Mouse (Mus musculus) urinary bladder, postnatal 4 days (tissue): ENCODE data around the gene Mical2.
A peak's percentile ranks its signal among the peaks of the same experiment; 100 is the strongest.

ENCODE experiments used
- DNase-seq, 2 experiments: peaks; one replicate each; pipeline ENCODE4 v3.0.0; 2021 to 2022; ENCODE audit warnings: low spot score in 2 of 2

Mical2 gene

DNA sequence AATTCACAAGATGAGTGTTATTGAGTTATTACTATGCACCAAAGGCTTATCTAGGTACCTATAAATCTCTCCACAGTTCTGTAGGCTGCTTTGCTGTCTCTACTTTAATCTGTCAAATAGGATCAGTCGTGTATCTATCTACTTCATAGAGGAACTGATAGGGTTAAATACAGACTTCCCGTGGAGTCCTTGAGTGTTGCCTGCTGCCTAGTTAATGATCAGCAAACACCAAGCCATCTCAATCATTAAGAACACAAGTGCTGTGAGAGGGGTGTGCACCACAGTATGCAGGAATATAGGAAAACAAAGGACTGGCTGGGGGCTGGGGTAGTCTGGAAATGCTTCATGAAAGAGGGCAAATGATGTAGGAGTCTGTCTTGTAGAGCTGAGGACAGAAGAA is 50.2 kb downstream of the Mical2 start:
- no peak for DNase-seq

DNA sequence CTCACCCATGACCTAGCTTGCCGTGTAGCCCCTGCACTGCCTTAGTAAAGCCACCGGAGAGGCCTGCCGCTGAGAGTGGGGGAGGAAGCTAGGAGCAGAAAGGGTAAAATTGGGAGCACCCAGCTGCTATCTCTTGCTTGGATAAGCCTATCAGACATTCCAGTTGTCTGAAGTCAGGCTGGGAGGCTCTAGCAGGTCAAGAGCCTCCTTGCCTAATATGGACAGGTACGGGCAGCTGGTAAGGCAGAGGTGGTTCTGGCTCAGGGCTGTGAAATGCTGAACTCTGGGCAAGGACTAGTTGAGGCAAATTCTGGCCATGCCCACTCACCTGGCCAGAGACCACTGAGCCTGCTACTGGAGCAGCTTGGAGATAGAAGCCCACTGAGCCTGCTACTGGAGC is 51.2 kb downstream of the Mical2 start:
- no peak for DNase-seq

DNA sequence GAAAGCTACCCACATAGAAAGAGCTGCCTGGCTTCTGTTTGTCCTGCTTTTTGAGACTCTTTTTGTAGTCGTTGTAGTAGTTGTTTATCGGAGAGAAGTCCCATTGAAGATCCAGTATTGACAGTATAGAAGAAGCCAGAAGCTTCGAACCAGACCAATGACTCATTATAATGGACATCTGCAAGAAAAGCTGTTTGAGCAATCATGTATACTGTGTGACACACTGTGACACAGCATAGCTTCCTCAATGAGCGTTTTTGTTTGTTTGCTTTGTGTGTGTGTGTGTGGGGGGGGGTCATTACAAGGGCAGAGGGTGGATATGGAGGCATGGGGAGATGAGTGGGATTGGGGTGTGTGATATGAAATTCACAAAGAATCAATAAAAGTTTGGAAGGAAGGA is 53.0 kb downstream of the Mical2 start:
- DNase-seq: no peak

DNA sequence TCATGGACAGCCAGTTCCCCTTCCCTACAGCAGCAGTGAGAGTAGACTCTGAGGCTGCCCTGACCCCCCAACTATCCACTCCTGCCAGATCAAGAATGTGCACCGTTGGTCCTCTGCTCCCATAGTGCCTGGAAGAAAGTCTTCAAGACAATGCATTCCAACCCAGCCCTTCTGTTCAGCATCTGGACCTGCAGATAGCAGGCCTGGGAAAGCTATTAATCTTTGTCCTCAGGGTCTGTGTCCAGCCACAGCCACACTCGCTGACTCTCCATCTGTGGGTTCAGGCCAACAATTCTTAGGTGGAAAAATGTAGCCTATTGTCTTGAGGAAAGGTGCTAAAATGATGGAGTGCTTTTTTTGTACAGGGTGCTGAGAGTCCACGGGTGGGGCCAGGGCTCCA is 54.8 kb downstream of the Mical2 start:
- DNase-seq: no peak

DNA sequence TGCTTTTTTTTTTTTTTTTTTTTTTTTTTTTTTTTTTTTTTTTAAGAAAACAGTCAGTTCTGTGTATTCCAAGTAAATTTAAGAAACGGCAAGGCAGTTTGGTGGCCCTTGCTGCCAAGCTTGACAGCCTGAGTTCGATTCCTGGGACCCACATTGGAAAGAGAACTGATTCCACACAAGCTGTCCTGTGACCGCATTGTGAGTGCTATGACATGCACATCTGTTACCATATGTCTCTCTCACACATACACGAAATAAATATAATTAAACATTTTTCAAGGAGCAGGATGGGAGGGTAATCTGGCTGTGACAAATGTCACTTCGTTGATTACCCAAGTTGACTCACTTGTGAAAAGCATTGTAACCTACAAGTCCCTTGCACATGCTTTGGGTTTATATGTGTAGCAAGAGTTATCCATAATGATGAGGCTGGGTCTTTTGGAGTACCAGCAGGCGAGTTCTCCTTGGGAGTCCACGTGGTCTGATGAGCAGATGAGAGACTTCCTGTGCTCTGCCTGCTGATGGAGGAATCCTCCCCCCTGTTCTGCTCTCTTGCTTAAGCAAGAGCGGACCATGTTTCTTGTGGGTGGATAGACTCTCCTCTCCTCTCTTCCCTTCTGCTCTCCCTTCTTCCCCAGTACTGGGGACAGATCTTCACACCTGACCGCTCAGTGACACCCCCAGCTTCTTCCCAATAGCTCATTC is 58.1 kb downstream of the Mical2 start:
- DNase-seq: no peak

DNA sequence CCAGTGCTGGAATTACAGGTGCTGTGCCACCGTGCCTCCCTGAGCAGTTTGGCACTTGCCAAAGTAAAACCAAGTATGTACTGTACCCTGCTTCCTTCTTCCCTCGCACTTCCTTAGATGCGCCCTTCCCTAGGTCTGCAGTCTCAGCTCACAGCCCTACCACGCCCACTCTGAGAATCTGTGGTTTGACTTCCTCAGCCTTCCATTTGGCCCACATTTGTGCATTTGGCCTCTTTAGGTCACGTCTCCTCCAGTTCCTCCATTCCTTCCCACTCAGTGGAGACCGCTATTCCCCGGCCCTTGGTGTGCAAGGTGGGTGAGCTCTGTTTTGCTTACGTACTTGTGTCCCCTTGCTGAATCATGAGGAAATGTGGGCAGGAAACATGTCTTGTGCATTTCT is 59.9 kb downstream of the Mical2 start:
- DNase-seq: no peak

DNA sequence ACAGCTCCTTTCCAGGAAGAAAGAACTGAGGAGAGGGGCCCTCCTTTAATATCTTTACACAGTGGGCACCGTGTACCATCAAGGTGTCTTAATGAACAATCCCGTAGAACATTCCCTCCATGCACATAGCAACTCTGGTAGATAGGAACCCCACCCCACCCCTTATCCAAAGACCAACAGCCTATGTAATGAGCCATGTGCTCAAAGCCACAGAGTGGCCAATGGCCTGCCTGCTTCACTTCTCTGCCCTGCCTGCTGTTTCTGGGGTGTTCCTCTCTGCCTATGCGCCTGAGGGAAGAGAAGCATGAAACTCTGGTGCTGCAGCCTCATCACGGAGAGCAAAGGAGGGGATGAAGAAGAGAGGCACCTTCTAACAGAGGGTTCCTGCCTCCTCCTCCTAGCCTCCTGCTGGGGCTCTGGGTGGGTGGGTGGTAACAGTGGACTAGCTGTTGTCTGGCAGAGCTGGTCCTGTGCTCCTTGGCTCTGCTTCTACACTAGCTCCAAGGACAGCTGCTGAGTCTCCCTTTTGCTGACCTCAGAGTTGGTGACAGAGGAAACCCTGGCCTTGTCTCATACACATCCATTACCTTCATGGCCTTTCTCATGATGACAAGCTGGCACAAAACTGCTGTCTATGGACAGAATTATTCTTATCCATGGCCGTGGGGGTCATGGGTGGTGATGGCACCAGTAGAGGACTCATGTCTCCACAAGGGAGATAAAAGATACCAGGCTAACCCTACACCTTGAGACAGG is 62.9 kb downstream of the Mical2 start:
- DNase-seq: no peak

DNA sequence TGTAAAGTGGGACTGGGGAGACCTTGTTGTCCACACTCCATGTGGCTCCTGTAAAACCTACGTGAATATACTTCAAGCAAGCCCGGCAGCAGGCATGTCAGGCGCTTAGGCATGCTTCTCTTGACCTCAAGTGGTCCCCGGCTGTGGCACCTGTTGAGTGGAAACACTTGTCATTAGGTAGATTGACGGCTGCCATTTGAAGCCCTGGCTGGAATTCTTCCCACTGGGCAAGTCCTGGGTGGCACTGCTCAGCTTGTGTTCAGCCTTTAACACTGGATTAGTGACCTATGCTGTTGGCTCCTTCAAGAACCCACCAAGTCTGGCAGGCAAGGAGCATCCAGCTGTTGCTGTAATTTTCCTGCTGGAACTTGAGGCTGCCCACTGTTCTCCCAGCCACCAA is 63.9 kb downstream of the Mical2 start:
- no peak for DNase-seq

DNA sequence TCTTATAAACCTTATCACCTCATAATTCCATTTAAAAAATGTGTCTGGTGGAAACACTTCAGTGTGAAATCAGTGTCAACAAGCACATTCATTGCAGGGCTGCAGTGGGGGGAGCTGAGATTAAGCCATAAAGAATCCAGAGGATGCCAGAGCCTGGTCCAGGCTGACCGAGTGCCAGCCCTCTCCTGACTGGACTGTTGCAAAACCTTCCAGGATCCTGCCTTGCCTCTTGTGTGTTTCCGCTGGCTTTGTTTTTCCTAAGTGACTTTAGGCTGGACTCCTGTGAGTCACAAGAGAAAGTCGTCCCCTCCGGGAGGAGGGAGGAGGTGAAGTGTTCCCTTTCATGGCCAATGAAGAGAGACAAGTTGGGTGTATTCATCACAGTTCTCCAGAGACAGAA is 64.3 kb downstream of the Mical2 start:
- no peak for DNase-seq

DNA sequence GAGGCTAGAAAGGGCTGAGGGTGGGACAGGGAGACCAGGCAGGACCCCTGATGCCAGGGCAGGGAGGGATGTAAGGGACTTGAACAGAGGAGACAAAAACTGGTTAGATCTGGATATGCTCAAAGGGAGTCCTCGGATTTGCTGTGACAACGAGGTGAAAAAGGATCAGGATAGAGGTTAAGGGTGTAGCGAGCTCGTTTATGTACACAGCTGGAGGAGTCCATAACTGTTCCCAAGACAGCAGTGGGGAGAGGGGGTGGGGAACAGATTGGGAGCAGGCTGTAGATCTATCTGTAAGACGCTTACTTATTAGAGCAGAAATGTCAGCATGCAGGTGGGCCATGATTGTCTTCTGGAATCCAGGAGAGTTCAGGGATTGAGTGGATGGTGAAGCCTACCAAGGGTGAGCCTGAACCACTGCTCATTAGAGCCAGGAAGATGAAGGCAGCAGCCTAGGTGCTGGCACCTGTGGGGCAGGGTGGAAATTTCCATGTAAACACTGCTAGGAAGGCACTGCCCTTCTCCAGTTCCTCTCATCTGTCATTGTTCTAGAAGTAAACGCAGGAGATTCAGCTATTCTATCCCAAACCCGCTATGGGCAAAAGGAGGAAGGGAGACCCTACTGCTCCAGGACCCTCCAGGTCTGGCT is 67.9 kb downstream of the Mical2 start:
- DNase-seq: no peak

DNA sequence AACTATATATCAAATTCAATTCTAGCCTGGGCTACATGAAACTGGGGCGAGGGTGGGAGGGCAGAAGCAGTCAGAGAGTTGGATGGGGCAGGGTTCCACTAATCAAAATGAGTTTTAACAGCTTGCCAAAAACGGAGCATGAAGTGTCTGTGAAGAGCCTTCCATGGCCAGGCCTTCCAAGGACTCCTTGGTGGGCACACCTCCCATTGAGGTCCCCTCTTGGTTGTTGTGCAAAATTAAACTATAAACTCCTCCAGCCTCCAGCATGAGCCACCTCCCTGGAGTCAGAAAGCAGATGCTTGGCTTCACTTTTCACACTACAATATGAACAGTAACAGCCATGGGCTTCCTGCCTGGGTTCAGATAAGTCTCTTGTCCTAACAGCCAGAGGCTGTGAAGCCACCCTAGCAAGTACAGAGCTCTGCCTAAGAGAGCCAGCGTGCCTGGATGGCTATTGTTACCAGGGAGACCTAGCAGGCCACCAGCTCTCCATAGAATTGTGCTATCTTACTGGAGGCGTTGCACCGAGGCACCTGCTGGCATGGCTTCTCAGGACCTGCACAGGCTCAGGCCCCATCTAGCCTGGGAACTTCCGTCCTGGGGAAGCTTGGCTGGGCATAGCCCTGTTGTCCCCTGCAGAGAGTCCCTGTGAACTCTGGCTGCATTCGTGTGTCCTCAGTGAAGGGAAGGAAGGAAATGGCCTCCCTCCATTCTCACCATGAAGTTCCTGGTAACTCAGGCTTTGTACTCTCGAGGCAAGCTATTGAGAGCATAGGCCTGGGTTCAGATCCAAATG is 70.0 kb downstream of the Mical2 start:
- DNase-seq: no peak

DNA sequence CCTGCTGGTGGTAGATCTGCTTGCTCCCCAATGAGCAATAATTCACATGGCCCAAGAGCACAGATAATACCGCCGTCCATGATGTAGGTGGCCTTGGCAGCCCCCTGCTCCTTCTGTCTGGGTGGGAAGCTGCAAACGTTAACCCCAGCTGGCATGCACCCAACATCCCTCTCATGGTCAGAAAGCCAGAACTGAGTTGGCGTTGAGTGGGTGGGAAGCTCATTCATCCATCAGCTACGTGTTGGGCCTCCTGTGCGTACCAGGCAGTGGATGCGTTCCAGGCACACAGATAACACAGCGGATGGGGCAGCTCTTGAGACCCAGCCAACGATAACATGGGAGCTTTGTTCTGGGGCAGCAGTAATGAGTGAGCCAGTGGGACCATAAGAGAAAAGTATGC is 72.4 kb downstream of the Mical2 start:
- DNase-seq: peak in 1 of 2 experiments; percentile 69

DNA sequence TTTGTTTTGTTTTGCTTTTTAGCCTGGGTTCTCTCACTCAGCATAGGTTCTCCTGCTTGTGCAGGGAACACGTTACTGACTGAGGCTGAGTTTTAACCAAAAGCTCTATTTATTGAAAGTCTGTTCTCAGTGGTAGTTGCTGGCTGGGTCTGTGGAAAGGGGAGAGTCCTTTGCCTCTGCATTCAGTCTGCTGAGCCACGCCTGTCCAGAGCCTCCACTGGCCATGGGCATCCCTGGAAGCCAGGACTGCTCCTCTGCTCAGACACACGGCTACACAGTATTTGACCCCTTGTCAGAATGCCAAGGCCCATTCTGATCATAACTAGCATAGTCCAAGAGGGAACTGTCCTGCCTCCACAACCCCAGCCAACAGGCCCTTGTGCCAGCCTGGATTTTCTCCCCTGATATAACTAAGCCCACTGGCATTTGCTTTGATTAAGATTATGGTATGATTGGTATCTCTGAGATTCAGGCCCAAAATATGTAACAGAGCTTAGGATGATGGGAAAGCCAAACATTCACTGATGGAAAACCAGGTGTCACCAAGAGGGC is 73.3 kb downstream of the Mical2 start:
- DNase-seq: no peak

DNA sequence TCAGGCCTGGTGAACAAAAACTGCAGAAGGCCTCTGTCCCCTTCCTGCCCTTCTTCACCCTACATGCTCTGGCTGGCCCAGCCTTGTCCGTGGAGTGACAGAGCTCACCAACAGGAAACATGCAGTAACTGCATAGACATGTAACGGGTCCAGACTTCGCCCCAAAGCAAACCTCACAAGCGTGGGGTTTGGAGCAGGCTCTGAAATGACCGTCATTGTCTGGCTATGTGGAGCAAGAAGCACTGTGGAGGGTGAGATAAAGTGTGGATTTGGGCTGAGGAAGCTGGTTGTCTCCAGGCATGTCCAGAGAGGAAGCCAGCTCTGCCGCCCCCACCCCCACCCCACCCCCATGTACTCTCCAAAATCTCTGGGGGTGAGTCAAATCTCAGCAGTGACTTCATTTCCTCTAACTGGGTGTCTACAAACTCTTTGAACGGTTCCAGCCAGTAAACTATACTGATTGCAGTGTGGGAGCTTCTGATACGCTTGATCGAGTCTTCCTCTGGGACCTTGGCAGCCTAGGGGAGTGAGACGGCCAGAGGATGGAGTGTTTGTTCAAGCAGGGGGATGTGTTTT is 74.0 kb downstream of the Mical2 start:
- peak in 1 of 2 experiments; percentile 48 for DNase-seq

DNA sequence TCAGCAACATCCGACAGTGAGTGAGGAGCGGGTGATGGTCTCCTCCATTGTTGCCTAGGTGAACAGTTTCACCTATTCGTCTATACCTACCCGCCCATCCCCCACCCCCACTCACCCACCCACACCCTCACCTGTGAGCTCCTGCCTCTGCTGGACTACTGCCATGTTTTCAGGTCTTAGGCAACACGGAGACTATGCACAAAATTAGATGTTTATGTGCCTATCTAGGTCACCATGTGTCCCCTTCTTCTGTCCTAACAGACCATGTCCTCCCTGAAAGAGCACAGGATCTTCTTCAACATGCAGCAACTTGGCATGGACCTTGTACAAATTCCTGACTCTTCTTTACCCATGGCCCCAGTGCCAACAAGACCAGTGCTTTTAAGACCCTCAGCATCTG is 74.5 kb downstream of the Mical2 start:
- no peak for DNase-seq

DNA sequence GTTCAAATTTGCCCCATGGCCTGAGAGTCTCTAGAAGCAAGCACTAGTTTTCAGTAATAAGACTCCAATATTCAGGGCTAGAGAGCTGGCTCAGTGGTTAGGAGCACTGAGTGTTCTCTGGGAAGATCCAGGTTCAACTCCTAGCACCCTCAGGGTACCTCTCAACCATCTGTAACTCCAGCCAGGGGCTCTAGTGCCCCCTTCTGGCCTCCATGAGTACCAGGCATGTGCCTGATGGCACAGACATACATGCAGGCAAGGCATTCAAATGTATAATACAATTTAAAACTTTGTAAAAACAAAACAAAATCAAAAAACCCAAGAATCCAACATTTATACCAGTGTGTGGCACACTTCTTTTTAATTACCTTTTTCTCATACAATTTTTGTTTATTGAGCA is 75.4 kb downstream of the Mical2 start:
- no peak for DNase-seq

DNA sequence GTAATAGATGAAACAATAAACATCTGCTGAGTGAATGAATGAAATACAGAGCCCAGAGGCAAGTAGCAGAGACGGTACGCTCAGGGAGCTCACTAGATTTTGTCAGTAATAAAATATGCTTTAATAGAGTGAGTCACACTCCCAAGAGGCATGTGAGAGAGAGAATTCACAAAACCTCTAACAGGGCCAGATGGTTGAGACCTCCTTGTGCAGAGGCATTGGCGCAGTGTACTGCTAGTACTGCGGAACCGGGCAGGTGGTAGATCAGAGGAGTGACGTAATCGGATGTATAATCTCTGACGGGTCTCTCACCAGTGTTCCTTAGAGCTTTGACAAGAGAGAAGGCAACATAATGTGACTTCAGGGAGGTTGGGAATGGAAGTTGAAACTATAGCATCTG is 78.7 kb downstream of the Mical2 start:
- DNase-seq: no peak

DNA sequence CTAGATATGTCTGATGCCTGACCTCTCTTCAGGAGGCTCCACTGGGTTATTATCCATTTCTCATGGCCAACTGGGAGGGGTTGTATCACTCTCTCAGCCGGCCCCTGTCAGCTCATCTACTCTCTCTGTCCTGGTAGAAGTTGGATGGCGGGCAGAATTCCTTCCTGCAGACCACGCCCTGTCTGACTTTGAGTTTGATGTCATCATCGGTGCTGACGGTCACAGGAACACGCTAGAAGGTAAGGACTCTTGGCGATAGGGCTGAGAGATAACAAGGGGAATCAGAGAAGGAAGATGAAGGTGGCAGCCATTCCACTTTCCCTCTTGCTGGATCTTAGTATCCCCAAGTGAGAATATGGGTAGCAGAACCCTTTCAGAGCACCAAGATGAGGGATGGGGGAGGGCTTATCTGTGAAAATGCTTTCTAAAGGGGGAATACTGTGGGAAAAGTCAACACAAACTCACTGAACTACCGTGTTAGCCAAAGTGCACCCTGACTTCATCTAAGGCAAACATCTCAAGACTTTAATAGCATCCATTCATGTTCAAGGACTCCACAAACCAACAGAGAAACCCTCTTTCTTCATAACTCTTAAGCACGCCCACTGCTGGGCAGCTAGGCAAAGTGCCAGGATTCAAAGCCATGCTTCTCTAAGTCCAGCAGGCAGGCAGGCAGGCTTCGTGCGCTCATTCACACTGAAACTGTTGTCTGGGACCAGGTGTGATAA is 83.8 kb downstream of the Mical2 start:
- no peak for DNase-seq

DNA sequence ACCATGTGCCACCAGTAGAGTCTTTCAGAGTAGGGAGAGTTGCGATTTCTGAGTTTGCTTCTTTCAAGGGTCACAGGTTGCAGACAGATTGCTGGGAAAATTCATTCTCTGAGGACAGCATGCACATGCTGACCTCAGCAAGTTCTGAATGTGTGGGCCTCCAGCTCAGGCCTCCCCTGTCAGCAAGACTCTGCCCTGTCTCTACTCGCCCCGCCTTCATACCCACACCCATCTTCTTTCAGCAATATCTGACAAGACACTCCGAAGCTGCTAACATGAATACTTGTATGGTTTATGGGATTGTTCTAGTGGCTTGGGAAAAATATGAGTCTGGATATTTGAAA is 84.3 kb downstream of the Mical2 start:
- no peak for DNase-seq

DNA sequence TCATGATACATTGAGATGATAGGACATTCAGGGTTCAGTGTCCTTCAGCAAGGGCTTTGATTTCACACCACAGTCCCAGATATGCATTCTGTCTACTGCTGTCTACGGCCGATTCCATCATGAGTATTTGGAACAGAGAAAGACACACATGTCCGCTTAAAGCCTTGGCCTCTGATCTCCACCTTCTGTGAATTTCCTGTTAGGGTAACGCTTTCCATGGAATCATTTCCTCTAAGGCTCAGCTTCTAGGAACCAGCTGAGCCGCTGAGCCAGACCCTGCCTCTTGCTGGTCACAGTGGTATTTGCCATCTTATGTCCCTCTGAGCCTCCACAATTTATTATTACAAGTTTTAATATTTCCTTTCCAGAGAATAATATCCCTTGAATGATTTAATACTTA is 87.6 kb downstream of the Mical2 start:
- DNase-seq: no peak

DNA sequence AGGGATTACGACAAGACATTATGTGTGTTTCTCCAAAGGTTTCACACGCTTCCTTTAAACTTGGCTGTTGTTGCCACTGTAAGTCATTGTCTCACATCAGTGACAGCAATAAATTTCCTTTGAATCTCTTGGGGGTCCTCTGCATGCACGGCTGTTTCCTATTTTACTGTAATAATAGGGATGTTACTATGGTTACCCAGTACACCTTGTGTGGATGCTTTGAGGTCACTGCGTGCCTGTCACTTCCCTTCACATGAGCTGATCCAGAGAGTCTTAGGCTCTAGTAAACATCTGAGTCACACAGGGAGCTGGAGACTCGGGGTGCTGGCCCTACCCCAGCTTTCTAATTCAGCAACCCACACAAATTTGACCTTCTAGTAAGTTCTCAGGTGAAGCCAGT is 88.0 kb downstream of the Mical2 start:
- DNase-seq: no peak
